Mouse (Mus musculus): ENCODE measurements around the gene Eno2.

Eno2 gene

DNA sequence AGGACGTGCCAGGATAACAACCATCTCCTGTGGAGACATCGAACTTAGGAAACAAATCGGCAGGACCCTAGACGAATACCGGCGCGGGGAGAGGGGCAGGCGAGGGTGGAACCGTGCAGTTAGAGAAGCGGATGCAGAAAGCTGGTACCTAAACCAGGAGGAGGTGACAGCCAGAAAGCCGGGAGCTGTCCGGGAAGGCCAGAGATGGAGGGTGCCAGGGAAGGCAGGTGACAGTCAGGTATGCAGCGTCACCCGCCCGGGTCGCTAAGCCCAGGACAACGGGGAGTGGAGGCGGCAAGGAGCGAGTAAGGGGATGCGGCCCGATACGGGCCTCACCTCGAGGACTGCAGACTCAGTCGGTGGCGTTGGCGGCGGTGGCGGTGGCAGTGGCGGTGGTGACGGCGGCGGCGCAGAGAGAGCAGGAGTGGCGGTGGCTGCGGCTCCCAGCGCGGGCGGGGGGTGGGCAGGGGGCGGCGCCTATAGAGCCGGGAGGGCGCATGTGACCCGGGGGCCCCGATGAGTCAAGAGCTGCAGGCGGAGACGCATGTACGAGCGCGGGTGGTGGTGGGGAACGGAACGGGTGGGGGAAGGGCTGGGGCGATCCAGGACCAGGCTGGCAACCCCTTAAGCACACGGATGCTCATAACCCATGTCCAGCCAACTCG, at the start of gene Eno2:
TSS of gene Eno2 (minus strand) at position 573 of the 665 bp plus-strand sequence.
- no peak for TF ChIP-seq CTCF (conservative IDR thresholded peaks at IDR 0.05; ENCODE audit: low read length)
- no peak for TF ChIP-seq NANOG (IDR thresholded peaks at IDR 0.05; ENCODE audit: borderline replicate concordance, low read length)
- TF ChIP-seq POU5F1 (IDR thresholded peaks at IDR 0.05; ENCODE audit: borderline replicate concordance, low read length) = no peak
- Histone ChIP-seq H3K9me3 (ENCODE audit: low read length) (no peaks in the 10 kb centered on the region), H3K36me3 (ENCODE audit: insufficient read depth, low read length) (no peaks in the 10 kb centered on the region), H3K4me3 (replicated peaks; ENCODE audit: low read length) (peak within 1 kb of the TSS; percentile 79), H3K27me3 (ENCODE audit: insufficient read depth, low read length) (peaks cover 36% of the 10 kb centered on the region), H3K4me1 (replicated peaks; ENCODE audit: low read depth, low read length) (peaks cover 59% of the 10 kb centered on the region)

DNA sequence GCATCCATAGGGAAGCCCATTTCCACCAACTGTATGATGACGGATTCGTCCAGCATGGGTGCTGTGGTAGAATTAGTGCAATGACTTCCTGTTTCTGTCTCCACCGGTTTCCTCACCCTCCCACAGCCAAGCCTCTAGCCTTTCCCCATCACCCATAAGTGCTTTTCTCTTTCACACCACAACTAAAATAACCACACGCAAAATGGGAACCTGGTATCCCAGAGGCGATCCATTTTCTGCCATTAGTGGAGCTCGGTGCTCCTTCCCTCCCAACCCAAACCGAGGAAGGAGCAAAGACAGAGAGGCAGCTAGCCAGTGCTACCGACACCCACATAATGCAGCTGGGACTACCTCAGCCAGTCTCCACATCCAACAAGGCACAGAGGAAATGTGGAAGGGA, 48.5 kb upstream of the Eno2 start:
- no peaks in the 10 kb centered on the region for H3K27me3 ChIP-seq (ENCODE audit: insufficient read depth, low read length)
- no peak overlapping the region for H3K4me3 ChIP-seq (replicated peaks; ENCODE audit: low read length)
- peaks cover 85% of the 10 kb centered on the region for H3K36me3 ChIP-seq (ENCODE audit: insufficient read depth, low read length)
- no peak for TF ChIP-seq NANOG (IDR thresholded peaks at IDR 0.05; ENCODE audit: borderline replicate concordance, low read length)
- TF ChIP-seq CTCF (conservative IDR thresholded peaks at IDR 0.05; ENCODE audit: low read length) = no peak
- no peak for TF ChIP-seq POU5F1 (IDR thresholded peaks at IDR 0.05; ENCODE audit: borderline replicate concordance, low read length)
- H3K4me1 ChIP-seq (replicated peaks; ENCODE audit: low read depth, low read length) = peaks cover 33% of the 10 kb centered on the region
- H3K9me3 ChIP-seq (ENCODE audit: low read length) = no peaks in the 10 kb centered on the region

DNA sequence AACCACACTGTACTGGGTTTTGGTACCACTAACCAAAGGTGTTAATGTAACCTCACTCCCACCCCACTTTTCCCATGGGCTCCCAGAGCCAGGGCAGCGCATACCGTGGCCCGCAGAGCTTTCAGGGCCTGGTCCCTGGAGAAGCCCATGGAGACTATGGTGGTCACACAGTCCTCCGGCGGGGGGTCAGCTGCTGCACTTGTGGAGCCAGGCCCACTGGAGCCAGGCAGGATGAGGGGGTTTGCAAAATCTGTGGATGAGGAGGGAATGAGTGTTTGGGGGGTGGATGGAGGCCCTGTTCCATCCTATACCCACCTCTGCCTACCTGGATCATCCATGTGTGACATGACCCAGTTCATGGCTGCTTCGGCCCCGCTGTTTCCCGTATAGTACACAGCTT, 48.1 kb upstream of the Eno2 start:
- Histone ChIP-seq H3K27me3 (ENCODE audit: insufficient read depth, low read length) (no peaks in the 10 kb centered on the region), H3K4me1 (replicated peaks; ENCODE audit: low read depth, low read length) (peaks cover 37% of the 10 kb centered on the region), H3K4me3 (replicated peaks; ENCODE audit: low read length) (no peak overlapping the region), H3K9me3 (ENCODE audit: low read length) (no peaks in the 10 kb centered on the region), H3K36me3 (ENCODE audit: insufficient read depth, low read length) (peaks cover 85% of the 10 kb centered on the region)
- TF ChIP-seq POU5F1 (IDR thresholded peaks at IDR 0.05; ENCODE audit: borderline replicate concordance, low read length) = no peak
- TF ChIP-seq NANOG (IDR thresholded peaks at IDR 0.05; ENCODE audit: borderline replicate concordance, low read length) = no peak
- no peak for TF ChIP-seq CTCF (conservative IDR thresholded peaks at IDR 0.05; ENCODE audit: low read length)

DNA sequence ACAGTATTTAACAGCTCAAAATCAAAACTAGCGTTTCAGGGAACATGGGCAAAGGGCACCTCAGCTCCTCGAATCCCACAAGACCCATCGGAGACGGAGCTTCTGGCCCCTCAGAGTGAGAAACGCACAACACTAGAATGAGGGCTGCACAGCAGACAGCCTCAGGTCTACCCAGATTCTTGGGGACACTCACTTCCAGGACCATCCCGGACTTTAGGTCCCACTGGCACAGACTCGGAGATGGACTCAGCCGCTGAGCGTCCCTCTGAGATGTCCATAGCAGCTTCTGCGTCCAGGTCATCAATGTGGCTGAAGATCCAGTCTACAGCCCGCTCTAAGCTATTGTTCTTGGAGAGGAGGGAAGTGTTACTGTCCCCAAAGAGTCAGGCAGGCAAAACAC, 47.7 kb upstream of the Eno2 start:
- H3K4me1 ChIP-seq (replicated peaks; ENCODE audit: low read depth, low read length) = peaks cover 42% of the 10 kb centered on the region
- no peaks in the 10 kb centered on the region for H3K27me3 ChIP-seq (ENCODE audit: insufficient read depth, low read length)
- peaks cover 85% of the 10 kb centered on the region for H3K36me3 ChIP-seq (ENCODE audit: insufficient read depth, low read length)
- TF ChIP-seq CTCF (conservative IDR thresholded peaks at IDR 0.05; ENCODE audit: low read length) = no peak
- TF ChIP-seq POU5F1 (IDR thresholded peaks at IDR 0.05; ENCODE audit: borderline replicate concordance, low read length) = no peak
- no peak overlapping the region for H3K4me3 ChIP-seq (replicated peaks; ENCODE audit: low read length)
- no peaks in the 10 kb centered on the region for H3K9me3 ChIP-seq (ENCODE audit: low read length)

DNA sequence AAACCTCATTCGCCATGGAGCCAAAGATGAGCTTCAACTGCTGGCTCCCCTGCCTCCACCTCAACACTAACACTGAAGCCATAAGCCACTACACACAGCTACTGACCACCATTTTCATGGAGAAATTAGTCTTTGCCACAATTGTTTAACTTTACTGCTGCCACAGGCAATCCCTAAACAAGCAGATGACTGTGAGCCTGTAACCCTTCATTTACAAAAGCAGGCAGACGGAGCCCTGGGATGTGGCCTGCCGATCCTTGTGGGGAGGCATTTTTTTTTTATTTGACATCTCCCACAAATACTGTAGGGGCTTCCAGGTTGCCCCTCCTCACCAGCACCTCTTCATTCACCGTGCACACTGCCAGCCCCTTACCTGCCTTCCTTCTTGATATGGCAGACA, 47.1 kb upstream of the Eno2 start:
- Histone ChIP-seq H3K4me1 (replicated peaks; ENCODE audit: low read depth, low read length) (peaks cover 47% of the 10 kb centered on the region), H3K36me3 (ENCODE audit: insufficient read depth, low read length) (peaks cover 85% of the 10 kb centered on the region), H3K27me3 (ENCODE audit: insufficient read depth, low read length) (no peaks in the 10 kb centered on the region), H3K9me3 (ENCODE audit: low read length) (no peaks in the 10 kb centered on the region), H3K4me3 (replicated peaks; ENCODE audit: low read length) (no peak overlapping the region)
- TF ChIP-seq NANOG (IDR thresholded peaks at IDR 0.05; ENCODE audit: borderline replicate concordance, low read length) (no peak), POU5F1 (IDR thresholded peaks at IDR 0.05; ENCODE audit: borderline replicate concordance, low read length) (no peak), CTCF (conservative IDR thresholded peaks at IDR 0.05; ENCODE audit: low read length) (no peak)

DNA sequence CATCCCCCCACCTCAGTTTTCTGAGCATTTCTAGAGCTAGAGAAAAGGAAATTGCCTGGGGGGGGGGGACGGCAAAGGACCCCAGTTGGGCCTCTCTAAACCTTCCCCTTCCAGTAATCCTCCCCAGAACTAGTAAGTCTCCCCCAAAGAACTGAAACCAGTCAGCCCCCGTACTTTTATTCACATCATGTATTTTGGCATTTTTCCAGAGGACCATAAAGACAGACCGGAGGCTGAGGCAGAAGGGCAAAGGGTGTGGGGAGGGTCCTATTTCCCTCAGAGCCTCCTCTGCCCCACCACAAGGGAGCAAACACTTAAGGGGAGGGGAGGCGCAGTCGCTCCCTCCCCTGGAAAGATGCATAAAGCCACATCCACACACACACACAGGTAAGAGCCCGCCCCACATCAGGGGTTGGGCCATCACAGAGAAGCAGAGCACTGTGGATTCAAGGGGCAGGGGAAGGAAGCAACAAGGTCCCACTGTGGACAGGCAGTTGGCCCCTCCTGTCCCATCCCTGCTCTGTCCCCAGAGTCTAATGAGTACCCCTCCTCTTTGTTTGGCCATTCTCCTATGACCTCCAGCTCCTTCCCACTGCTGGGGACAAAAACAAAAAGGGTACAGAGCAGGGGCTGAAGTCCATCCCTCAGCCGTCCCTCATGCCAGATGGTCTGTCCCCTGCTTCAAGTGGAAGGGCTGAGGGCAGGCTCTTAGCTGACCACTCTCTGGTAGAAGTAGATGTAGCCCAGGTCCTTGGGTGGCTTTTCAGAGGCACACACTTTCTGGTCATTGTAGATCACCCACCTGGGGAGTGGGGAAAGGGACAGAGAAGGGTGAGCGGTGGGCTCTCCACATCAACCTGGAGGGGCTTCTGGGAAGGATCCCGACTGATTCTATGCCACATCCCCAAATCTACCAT, 45.6 kb upstream of the Eno2 start:
- Histone ChIP-seq H3K36me3 (ENCODE audit: insufficient read depth, low read length) (peaks cover 85% of the 10 kb centered on the region), H3K9me3 (ENCODE audit: low read length) (no peaks in the 10 kb centered on the region), H3K4me1 (replicated peaks; ENCODE audit: low read depth, low read length) (peaks cover 62% of the 10 kb centered on the region), H3K4me3 (replicated peaks; ENCODE audit: low read length) (peak overlapping the region; percentile 87; the same call in 1 of the 2 replicates), H3K27me3 (ENCODE audit: insufficient read depth, low read length) (no peaks in the 10 kb centered on the region)
- no peak for TF ChIP-seq NANOG (IDR thresholded peaks at IDR 0.05; ENCODE audit: borderline replicate concordance, low read length)
- TF ChIP-seq POU5F1 (IDR thresholded peaks at IDR 0.05; ENCODE audit: borderline replicate concordance, low read length) = no peak
- TF ChIP-seq CTCF (conservative IDR thresholded peaks at IDR 0.05; ENCODE audit: low read length) = no peak

DNA sequence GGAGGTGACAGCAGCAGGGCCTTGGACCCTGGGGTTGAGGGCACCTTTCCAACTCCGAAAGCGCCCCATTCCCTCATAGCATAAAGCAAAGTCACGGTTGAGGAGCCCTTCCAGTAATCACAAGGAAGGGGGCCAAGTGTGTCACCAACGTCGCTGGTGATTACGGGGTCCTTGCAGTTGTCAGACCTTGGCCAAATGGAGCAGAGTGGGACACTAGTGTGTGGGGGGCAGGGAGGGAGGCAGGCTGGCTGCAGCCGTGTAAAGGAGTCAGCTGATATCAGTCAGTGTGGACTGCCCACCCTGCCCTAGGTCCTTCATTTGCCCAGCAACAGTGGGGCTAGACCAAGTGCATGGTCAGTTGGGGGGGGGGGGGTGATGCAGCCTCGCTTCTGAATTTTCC, 45.0 kb upstream of the Eno2 start:
- H3K9me3 ChIP-seq (ENCODE audit: low read length) = no peaks in the 10 kb centered on the region
- TF ChIP-seq NANOG (IDR thresholded peaks at IDR 0.05; ENCODE audit: borderline replicate concordance, low read length) (no peak), CTCF (conservative IDR thresholded peaks at IDR 0.05; ENCODE audit: low read length) (no peak), POU5F1 (IDR thresholded peaks at IDR 0.05; ENCODE audit: borderline replicate concordance, low read length) (no peak)
- H3K4me3 ChIP-seq (replicated peaks; ENCODE audit: low read length) = peak overlapping the region; percentile 87
- H3K4me1 ChIP-seq (replicated peaks; ENCODE audit: low read depth, low read length) = peaks cover 68% of the 10 kb centered on the region
- no peaks in the 10 kb centered on the region for H3K27me3 ChIP-seq (ENCODE audit: insufficient read depth, low read length)
- peaks cover 85% of the 10 kb centered on the region for H3K36me3 ChIP-seq (ENCODE audit: insufficient read depth, low read length)

DNA sequence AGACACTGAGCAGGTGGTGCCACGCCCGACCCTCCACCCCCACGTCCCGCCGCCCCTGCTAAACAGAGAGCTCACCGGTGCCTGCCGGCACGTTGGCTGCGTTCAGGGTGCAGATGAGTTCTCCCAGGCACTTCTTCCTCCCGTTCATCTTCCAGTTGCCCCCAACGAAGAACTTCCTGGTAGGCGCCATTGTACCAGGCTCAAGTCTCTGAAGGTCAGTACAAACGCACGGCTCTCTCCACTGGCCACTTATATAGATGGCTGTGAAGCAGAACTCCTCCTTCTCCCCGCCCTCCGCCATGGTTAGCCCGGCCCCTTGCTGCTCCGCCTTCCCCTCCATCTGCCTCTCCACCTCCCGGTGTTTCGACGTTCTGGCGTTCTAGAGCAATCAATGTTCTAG, 44.5 kb upstream of the Eno2 start, which contains the start of gene Tpi1:
TSS of gene Tpi1 (minus strand) at position 364 of the 400 bp plus-strand sequence.
- Histone ChIP-seq H3K36me3 (ENCODE audit: insufficient read depth, low read length) (peaks cover 83% of the 10 kb centered on the region), H3K9me3 (ENCODE audit: low read length) (no peaks in the 10 kb centered on the region), H3K27me3 (ENCODE audit: insufficient read depth, low read length) (no peaks in the 10 kb centered on the region), H3K4me3 (replicated peaks; ENCODE audit: low read length) (peak within 1 kb of the TSS; percentile 87), H3K4me1 (replicated peaks; ENCODE audit: low read depth, low read length) (peaks cover 70% of the 10 kb centered on the region)
- TF ChIP-seq POU5F1 (IDR thresholded peaks at IDR 0.05; ENCODE audit: borderline replicate concordance, low read length) (no peak), CTCF (conservative IDR thresholded peaks at IDR 0.05; ENCODE audit: low read length) (no peak), NANOG (IDR thresholded peaks at IDR 0.05; ENCODE audit: borderline replicate concordance, low read length) (no peak)

Data from E14TG2a.4 (cell line).